Mouse (Mus musculus) gastrocnemius, adult 8-10 months (tissue): ENCODE measurements at regions not wholly inside any gene's neighbourhood (a gene's known extent, or its start where the extent isn't known, plus 50 kb on each side); places are given as distances from the start of the nearest gene placed in this dataset.

Experiments
- DNase-seq, 2 experiments: peaks; one replicate each; pipeline ENCODE4 v3.0.0; 2022; ENCODE audit warnings: low spot score in 2 of 2

DNA sequence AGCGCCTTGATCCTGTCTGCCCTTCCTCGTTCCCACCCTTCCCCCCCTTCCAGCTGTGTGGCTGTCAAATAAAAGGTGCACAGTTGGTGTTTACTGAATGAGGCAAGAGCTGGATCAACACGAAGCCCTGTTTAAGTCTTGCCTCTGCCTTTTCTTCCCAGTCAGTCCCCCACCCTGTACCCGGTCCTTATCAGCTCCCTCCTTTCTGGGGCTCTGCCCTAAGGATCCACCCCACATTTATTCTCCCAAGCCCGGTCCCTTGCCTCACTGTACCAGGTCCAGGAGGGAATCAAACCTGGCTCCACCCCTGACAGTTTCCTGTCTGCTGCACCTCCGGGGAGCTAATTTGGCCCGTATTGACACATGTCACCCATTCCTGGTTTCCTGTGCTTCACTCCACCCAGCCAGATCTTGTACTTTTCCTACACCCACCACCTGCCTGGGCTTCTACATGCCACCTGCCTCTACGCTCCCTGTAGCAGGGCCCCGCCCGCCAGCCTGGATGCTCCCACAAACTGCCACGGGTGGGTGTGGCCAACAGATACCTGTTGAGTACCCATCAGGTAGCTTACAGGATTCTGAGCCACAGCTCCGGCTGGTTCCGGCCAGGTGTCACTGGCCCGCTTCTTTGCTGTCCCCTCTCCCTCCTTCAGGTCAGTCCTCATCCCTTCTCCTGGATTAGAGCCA is 76.4 kb downstream of the Zfp169 start:
- no peak for DNase-seq
